In the genomic region with DNA sequence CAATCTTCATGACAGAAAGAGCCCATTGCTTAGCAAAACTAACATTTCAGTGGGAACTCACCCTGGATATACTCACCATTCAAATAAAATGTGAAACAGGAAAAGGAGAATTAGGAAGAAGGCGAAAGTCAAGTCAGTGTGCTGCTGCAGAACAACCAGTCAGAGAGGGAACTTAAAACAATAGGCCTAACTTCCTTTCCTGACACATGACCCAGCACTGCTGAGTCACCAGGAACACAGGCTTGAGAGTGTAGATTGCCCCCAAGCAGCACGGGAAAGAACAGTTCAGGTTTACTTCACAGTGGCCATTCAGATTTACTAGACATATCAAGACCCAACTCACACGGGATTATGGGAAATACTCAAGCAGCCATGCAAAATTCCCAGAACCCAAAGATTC, we compare ENCODE assay signal across 11 mouse cellular contexts.
A peak's percentile ranks its signal among the peaks of the same experiment; 100 is the strongest.
DNase-seq lines count a peak whose midpoint lies in the region; ATAC-seq and TF ChIP-seq lines count a peak whose summit lies in the region.
"Had no signal": no experiment of that assay in that cellular context is flagged by ENCODE, and none has a peak within 500 bp of the region (broad histone marks: within the 10 kb centered on the region; RNA-seq: fewer than 3 reads in every experiment).

No protein-coding gene starts in this region.

- TF ChIP-seq CTCF in bone marrow macrophage, adult 2 months (IDR thresholded peaks at IDR 0.05; ENCODE audit: low read depth, low read length): no peak

- DNase-seq in adrenal gland, adult 2 months: peak; percentile 39
- no peak for DNase-seq in adrenal gland, adult 8-10 months
- peak; percentile 13 for DNase-seq in heart, postnatal 25 days (ENCODE audit: low spot score)
- no peak for DNase-seq in frontal cortex, postnatal 25 days (ENCODE audit: low spot score in 2 of 2)
- DNase-seq in neural tube, embryonic 10.5 days (ENCODE audit: extremely low spot score, low spot score): no peak
- no peak for DNase-seq in cerebellum, postnatal 14 days
- DNase-seq: B cell, adult 2 months; cerebellum, postnatal 25 days had no signal

- peak; percentile 86 for ATAC-seq in megakaryocyte, adult 5-6 weeks (ENCODE audit: poor library complexity, severe bottlenecking)
- ATAC-seq: hindbrain, embryonic 16.5 days had no signal

- intact Hi-C loops in heart, postnatal 25 days (cut with DNase I): no loop called here

- peak overlapping the region; percentile 81 for H3K27ac ChIP-seq in bone marrow macrophage, adult 2 months (ENCODE audit: insufficient read depth, low read depth, low read length)

- no peak for TF ChIP-seq POLR2A in bone marrow macrophage, adult 2 months (IDR thresholded peaks at IDR 0.05; ENCODE audit: borderline replicate concordance, low read depth, low read length)

- H3K4me1 ChIP-seq in bone marrow macrophage, adult 2 months (ENCODE audit: control insufficient read depth, insufficient read depth, low read length): peaks cover 27% of the 10 kb centered on the region

- 0 out of 2 replicates have a peak overlapping the region, but pooled peaks have one; percentile 8 for H3K4me3 ChIP-seq in bone marrow macrophage, adult 2 months (ENCODE audit: insufficient read depth, low read length)

Comparison
In these comparisons a context has a peak if more than half of its experiments do, and no peak if none do; other contexts are left out.
1. DNase-seq: peak in adrenal gland, adult 2 months (single experiment) and heart, postnatal 25 days (single experiment); none in adrenal gland, adult 8-10 months (single experiment), frontal cortex, postnatal 25 days (0 of 2), neural tube, embryonic 10.5 days (single experiment) and cerebellum, postnatal 14 days (0 of 2).